Mouse (Mus musculus) left cerebral cortex, adult 11 months (tissue): ENCODE measurements at regions not wholly inside any gene's neighbourhood (a gene's known extent, or its start where the extent isn't known, plus 50 kb on each side); places are given as distances from the start of the nearest gene placed in this dataset.

ENCODE experiments used
- DNase-seq: peaks from one replicate; pipeline ENCODE4 v3.0.0; 2022; ENCODE audit warnings: low spot score

DNA sequence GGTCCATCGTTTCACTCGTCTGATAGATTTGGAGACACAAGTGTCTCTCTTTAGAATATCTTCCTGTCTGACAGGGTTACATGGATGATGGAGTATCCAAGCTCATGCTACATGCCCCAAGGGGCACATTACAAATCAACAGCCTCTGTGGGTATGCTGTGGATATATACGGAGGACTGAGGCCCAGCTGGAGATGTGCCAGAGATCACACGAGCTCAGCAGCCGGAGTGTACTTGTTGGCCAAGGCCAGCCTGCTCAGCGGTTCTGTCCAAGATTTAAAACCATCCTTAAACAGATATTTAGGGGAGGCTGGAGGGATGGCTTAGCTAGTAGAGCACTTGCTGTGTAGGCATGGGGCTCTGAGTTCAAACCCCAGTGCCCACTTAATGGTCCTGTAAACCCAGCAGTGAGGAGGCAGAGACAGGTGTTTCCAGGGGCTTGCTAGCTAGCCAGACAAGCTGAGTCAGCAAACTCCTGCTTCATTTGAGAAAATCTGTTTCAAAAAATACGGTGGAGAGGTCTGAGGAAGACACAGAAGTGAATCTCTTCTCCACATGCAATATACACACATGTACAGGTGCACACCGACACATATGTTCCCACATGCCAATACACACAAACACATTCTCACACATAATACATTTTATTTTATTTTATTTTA is 85.6 kb upstream of the Aldh1b1 start:
- DNase-seq = no peak

DNA sequence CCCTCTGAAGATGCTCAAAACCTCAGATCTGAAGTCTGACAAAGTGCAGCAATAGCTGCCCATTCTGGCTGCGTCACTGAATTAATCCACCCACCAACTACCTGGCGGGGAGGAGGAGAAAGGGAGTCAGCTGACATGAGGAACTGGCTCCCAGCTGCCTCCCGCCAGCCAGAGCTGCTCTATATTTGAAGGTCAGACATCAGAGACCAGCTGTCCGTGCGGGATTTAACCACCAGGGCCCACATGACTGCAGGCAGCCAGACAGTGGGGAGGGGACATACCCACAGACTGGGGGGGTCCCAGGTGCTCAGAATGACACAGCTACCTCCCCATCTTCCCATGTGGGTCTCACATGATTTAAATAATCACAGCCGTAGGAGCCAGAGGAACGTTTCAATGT is 94.8 kb upstream of the Aldh1b1 start:
- DNase-seq = no peak

DNA sequence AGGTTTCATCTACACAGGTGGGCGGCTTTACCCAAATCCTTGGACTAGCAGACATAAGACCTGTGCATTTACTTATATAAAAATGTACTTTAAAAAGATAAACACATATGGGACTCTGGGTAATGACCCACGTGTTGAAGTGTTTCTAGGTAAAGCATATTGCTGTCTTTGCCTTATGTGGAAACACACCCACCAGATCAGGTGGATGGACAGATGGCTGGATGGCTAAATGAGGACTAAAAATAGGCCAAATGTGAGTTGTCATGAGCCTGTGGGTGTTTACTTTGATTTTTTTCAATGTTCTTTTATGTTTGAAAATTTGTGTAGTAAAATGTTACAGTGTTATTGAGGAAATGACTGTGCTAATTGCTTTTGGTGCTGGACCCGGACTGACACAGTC is 99.2 kb upstream of the Aldh1b1 start:
- DNase-seq = peak; percentile 57

DNA sequence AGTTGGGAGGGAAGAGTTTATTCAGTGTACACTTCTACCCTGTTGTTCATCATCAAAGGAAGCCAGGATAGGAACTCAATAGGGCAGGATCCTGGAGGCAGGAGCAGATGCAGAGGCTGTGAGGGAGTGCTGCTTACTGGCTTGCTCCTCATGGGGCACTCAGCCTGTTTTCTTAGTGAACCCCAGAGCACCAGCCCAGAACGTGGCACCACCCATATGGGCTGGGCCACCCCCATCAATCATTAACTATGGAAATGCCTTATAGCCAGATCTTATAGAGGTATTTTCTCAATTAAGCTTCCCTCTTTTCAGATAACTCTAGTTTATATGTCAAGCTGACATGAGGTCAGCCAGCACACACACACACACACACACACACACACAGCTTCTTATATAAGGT is 103.6 kb upstream of the Aldh1b1 start:
- DNase-seq = no peak

DNA sequence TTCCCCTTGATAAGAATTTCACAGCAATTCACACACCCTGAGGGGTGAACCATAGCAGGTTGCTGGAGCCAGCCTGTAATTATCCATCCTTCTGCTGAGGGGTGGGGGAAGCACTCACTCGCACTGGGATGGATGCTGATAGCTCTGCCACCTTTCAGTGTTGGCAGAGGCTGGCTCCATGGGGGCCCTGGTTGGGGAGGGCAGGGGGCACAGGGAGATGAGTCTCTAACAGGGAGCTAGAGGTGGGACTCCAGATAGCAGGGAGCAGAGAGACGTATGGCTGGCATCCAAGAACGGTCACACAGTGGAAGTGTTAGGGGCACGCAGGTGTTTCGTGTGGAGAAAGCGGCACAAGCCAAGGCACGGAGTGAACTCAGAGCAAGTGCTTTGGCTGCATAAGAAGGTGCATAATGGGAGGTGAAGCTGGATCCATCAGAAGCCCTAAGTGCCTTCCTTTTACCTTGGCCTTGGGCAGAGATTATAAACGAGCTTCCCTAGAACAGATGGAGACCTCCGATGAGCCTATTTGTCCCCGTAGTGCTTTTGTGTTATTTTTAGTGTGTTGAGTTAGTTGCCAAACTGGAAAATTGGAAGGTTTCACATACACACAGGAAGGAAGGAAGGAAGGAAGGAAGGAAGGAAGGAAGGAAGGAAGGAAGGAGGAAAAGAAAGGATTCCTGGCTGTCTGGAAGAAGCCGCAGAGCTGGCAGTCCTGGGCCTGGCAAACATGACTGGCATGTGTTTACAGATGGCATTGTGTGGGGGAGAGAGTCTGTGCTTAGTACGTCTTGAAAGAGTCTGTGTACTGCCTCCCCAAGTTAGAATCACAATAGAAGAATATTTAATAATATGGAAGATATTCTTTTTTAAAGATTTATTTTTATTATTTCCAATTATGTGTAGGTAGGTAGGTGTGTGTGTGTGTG is 108.6 kb upstream of the Aldh1b1 start:
- DNase-seq = no peak

DNA sequence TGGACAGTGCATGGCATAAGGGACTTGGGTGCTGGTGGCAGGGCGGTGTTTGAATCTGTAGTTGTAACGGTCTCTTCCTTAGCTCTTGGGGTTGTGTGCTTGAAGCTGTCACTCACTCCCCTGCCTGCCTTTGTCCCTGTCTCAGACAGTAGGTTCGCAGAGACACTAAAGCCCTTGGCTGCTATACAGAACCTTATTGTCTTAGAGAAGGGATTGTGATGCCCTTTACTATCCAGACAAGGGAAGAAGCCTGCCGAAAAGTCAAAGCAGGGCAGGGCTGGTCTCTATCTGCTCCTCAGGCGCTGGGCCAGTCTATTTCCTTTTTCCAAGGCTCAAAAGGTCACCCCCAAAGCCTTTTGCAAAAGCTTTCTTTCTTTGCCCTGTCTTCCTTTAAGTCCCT is 109.2 kb upstream of the Aldh1b1 start:
- DNase-seq = no peak

DNA sequence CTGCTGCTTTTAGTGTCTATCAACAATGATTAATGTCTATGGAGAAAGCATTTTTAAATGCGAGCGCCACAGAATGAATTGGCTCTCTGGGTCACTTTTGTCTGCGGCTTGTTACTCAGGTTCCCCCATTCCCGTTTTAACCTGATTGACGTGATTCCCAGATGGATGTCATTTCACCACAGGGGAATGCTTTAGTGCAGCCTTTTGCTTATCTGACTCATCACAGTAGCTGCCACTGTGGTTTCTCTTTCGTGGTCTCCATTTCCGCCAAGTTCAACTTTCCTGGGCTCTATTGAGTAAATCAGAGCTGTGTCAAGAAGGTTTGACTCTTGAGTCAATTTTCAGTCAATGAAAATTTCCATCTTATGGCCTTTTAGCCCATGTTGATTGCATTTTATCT is 110.6 kb upstream of the Aldh1b1 start:
- no peak for DNase-seq

DNA sequence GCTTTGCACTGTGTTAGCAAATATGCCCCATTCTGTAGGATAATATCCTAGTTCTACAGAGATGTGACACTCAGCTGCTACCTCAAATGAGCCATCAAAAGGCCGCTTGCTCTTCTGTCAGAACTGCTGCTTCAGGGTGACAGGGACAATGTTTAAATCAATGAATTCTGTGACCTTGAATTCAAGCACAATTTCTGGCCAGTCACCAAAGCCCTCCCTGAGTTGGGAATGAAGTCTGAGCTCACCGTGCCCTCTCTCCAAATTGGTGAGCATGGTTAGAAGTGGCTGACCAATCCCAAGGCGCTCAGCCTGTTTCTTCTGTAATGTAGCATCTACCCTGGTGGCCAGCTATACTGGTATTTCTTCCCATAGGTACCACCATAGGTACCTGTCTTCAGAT is 113.8 kb upstream of the Aldh1b1 start:
- no peak for DNase-seq

DNA sequence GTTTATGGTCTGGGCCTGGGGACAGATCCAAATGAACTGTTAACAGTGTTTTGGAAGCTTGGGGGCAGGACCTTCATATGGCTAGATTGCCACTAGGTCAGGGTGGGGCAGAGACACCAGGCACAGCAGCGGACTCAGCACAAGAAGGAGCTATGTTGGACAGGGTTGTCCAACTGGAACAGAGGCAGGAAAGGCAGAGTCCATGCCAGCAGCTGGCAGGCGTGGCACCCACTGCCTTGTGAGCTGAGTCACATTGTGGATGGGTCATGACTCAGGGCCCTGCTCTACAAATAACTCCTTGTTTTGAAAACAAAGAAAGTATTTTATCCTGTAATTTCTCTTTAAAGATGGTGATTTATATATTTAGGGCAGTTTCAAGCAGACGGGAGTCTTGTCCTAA is 115.6 kb upstream of the Aldh1b1 start:
- DNase-seq = peak; percentile 18

DNA sequence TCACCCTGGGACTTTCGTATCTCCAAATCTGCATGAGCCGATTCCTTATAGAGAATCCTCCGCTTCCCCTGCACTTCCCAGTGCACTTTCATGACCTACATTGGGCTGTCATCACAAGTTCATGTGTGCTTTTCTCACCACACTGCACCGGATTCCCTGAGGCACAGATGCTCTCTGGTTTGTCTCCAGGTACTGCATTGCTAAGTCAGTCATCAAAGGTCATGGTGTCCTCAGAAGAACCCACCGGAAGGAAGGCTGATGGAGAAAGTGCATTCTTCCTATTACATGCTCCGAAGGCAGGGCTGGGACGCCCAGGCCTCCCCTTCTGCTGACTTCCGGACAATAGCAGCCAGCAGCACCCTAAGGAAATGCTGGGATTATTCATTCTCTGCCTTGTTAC is 116.1 kb upstream of the Aldh1b1 start:
- no peak for DNase-seq

DNA sequence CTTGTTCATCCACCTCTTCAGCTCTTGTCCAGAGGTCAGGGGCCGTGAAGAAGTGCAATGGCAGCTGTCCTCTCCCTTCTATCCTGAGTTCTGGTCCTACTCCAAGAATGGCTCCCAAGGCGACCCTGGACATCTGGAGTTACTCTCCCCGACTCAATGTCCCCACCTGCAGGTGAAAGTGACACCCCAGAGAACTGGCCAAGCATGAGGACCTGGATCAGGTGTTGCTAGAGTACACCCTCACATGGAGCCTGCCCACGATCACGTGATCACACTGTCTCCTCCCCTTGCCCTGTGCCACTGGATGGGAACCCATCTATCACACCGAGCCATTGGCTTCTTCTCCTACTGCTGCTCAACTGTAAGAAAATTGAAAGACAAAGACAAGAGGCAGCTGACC is 122.7 kb upstream of the Aldh1b1 start:
- no peak for DNase-seq

DNA sequence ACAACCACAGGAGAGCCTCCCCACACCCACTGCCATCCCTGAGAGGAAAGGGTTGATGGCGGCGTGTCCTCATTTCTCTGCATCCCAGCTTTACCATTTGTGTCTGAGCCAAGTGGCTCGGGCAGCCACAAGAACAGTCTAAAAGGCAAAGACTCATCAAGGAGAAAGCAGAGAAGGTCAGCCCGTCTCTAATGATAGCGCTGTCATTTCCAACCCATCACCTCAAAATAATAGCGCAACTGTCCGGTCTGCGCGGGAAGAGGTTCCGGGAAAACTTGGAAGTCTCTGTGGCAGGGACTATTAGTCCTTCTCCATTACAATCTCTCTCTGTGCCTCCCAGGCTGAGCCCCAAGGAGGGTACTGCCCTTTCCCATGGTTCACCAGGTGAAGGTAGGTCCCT is 124.5 kb upstream of the Aldh1b1 start:
- DNase-seq = no peak

DNA sequence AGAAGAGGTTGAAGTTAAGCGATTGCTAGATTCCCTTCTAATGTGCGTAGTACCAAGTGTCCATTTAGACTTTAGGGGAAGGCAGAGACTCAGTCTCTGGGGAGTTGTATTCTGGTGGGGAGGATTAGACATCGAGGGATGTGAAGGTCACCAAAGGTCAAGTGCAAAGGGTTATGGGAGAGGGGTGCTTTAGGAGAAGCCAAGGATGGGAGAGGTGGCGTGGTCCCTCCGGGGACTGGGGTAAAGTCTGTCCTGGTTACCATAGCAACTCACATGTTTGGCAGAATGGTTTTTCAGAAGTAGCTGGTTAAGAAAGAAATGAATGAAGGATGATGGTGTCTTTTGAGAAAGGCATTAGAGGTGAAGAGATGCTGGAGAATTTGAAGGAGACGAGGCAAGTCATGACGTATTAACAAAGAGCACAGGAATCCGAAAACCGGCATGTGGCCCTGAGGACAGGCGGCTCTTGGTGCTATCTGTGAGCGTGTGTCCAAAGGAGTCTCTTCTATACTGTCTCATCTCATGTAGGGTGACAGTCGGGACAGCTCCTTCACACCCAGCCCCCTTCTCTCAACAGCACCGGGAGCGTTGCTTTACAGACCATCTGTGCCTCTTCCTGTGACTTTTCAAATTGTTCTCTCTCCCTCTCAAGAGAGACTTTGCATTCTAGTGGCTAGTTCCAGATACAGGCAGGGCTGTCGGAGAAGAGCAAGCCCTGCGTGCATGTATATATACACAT is 125.6 kb upstream of the Aldh1b1 start:
- peak; percentile 17 for DNase-seq

DNA sequence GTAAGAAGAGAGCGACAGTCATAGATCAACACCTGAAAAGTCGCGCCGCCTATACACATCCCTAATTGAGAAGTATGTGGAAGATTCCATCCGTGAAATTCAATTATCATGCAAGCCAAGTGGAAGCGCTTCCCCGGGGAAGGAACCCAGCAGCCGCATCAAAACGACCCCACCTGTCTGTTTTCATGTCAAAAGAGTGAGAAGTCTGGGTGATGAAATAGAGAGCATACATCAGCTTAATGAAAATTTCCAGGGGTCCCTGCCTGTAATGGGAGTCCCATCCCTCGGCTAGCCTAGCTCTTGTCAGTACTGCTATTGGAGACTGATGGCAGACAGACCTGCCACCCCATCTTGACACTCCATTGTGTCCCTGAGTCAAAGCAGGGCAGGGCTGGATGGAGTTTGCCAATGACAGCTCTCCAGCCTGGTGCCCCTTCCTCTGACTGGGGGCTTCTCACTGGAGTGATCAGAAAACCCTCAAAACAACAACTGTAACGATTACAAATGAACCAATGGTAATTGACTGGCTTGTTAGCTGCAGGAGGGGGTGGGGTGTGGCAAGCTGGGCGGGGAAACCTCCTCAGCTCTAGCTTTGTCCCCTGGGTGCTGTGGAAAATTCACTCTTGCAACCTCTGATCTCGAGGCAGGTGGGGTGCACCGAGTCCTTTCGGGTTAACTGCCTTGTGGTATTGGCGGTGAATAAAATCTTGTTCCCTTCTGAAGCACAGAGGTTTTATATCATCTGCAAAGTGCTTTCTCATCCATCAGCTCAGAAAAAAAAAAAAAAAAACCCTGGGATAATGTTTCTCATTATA is 126.4 kb upstream of the Aldh1b1 start:
- DNase-seq = no peak

DNA sequence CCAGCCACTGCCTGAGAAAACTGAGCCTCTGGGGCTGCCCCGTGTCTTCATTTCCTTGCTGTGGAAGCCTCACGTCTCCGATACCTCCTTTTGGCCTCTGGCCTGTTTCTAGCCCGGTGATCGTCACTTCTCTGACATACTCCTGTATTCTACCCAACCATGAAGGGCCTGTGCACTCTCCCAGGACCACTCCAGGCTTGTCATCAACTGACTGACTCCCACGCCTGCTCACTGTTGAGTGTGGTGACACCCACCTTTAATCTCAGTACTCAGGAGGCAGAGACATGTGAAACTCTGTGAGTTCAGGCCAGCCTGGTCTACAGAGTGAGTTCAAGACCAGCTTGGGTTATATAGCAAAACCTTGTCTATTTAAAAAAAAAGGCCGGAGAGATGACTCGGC is 132.1 kb upstream of the Shb start:
- no peak for DNase-seq

DNA sequence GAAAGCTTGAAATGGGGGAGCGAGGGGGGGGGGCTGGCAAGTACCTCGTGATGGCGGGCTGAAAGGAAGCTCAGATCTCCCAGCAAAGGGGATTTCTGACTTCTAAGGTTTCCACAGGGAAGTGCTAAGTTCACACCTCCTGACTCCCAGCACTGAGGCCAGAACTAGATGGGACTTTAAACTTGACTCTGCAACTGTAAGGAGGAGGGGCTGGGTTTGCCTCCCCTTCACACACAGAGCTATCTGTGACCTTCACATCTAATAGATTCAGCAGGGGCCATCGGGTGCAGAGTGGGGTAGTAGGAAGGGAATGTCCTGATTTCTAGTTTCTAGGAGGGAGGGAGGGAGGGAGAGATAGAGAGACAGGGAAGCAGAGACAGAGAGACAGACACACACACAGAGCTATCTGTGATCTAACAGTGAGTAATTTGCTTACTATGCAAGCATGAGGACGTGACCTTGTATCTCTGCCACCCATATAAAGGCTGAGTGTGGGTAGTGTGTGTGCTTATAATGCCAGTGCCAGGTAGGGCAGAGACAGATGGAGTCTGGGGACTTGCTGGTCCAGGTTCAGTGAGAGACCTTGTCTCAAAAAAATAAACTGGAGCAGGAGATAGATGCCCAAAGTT is 125.2 kb upstream of the Shb start:
- no peak for DNase-seq

DNA sequence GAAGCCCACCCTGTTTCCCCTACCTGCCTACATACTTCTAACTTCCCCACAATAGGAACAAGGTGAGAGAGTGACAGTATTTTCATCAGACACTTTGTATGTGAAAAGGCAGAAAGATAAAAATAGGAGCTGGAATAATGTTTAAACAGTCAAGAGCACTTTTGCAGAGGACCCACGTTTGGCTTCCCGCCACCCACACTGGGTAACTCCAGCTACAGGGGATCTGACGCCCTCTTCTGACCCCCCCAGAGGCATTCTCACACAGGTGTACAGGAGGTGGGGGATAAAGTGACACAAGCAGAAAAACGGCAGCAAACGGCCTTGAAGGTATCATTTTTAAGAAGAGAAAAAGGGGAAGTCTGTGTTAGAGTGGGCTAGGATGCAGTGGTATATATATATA is 123.5 kb upstream of the Shb start:
- DNase-seq = no peak

DNA sequence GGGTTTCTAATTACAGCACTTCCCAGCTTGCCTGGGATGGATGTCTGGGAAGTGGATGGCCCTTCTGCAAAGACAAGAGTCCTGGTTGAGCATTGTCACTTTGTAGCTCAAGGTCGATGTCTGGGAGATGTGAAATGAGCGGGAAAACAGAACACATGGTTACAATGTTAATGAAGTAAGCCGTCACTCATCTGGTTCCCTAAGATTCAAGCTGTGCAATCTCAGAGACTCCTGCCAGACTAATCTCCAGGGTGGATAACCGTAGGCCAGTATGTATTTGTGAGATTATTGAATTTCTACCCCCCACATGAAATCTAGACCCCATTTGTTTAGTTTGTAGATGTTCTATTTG is 122.5 kb upstream of the Shb start:
- DNase-seq = no peak

DNA sequence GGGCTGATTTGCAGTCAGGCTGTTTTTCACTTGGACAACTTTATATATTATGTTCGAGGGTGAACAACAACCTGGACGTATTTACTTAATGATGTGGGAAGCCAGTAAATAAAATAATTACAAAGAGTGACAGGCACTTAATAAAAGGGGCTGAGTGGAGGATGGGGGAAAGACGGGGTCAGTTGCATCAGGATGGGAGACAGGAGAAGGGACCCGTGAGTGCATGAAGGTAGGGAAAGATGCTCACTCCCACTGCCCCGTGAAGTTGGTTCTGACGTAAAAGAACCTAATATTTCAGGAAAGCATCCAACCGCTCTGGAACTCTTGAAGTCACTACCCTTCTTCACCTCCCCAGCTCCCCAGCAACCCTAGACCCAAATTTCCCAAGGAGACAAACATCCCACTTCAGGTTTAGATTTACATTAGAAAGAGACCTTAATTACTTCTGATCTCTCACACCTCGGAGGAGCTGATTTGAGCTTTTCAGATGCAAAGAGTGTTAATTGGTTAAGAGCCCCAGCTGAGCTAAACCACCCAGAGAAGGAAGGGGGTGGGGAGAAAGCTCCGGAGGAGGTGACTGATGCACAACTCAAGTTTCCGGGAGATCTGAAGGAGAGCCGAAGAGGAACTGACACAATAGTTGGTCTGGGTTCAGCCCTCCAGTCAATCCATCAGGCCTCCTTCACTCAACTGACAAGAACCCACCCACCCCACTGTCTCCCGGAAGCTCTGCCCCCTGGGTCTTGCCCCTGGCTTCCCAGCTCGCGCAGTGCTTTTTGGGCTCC is 121.9 kb upstream of the Shb start:
- no peak for DNase-seq

DNA sequence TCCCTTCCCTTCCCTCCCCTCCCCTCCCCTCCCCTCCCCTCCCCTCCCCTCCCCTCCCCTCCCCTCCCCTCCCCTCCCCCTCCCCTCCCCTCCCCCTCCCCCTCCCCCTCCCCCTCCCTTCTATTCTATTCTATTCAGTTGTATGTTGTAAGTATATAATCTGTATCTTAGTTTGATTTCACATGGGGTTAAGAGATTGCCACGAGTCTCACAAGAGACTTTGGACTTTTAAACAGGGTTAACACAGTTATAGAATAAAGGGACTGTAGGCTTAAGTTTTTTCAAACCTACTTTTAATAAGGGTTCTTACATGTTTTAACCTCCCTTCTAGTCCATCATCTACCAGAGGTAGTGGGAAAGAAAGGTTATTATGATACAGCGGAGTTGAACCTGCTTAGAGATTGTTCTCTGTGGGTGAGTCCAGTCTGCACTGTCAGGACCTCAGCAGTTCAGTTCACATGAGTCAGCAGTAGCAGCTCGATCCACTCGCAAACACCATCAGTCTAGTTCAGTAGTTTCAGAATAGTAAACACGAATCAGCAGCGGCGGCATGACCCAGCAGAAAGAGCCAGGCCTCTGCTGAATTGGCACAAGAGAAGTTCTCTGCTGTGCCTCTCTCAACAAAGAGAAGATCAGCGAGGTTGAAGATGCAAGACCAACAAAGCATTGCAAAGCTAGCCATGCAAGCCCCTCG is 116.8 kb upstream of the Shb start:
- DNase-seq = no peak
